Mouse (Mus musculus): ENCODE measurements around the gene Rhox4b.
"Not testable (repeated sequence)": the region's sequence is repeated elsewhere in the genome, so short reads cannot be mapped to it uniquely, and the experiment has no call there.

The Rhox4b gene

DNA sequence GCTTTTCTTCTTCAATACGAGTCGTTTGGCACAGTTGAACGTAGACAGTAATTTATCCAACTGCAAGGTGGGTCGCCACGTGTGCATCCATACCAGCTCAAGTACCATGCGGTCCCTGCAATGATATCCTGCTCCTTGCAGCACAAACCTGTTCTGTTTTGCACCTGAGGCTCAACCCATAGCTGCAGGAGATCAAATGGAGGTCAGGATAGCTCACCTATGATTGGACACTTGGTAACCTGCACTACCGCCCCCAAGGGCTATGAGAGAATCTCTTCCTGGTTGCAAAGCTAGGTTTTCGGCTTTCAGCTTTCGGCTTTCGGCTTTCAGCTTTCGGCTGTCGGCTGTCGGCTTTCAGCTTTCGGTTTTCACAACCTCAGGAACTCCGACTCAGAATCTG, at the start of gene Rhox4b:
Rhox4b (plus strand) TSS at position 301 of the 400 bp plus-strand sequence.
- DNase-seq (ENCODE audit: extremely low spot score, low spot score): not testable (repeated sequence)

DNA sequence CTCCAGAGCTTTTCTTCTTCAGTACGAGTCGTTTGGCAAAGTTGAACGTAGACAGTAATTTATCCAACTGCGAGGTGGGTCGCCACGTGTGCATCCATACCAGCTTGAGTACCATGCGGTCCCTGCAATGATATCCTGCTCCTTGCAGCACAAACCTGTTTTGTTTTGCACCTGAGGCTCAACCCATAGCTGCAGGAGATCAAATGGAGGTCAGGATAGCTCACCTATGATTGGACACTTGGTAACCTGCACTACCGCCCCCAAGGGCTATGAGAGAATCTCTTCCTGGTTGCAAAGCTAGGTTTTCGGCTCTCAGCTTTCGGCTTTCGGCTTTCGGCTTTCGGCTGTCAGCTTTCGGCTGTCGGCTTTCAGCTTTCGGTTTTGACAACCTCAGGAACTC, 41.7 kb upstream of the Rhox4b start, which contains the start of gene Rhox4a2:
Rhox4a2 (plus strand) TSS at position 301 of the 400 bp plus-strand sequence.
- DNase-seq (ENCODE audit: extremely low spot score, low spot score): not testable (repeated sequence)

DNA sequence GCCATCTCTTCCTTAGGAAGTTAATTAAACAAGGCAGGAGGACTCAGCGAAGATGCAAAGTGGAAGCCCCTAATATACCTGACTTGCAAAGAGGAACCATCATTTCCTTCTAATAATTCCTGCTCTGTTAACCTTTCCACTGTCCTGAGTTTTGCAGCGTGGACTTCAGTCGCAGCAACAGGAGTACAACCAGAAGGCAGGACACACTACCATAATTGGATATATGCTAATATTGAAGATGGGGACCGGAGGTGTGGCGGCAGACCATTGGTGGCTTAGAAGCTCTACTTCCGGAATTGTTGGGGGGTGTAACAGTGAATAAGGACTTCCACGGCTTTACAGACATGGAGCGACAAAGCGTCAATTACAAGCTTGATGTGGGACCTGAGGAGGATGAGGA, 20.5 kb upstream of the Rhox4b start, which contains the start of gene Rhox2b:
Rhox2b (plus strand) TSS at position 301 of the 400 bp plus-strand sequence.
- not testable (repeated sequence) for DNase-seq (ENCODE audit: extremely low spot score, low spot score)

DNA sequence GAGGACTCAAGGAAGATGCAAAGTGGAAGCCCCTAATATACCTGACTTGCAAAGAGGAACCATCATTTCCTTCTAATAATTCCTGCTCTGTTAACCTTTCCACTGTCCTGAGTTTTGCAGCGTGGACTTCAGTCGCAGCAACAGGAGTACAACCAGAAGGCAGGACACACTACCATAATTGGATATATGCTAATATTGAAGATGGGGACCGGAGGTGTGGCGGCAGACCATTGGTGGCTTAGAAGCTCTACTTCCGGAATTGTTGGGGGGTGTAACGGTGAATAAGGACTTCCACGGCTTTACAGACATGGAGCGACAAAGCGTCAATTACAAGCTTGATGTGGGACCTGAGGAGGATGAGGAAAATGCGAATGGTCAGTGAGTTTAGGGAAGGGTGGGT, 21.1 kb downstream of the Rhox4b start, which contains the start of gene Rhox2c:
Rhox2c (plus strand) TSS at position 301 of the 400 bp plus-strand sequence.
- DNase-seq (ENCODE audit: extremely low spot score, low spot score): not testable (repeated sequence)

DNA sequence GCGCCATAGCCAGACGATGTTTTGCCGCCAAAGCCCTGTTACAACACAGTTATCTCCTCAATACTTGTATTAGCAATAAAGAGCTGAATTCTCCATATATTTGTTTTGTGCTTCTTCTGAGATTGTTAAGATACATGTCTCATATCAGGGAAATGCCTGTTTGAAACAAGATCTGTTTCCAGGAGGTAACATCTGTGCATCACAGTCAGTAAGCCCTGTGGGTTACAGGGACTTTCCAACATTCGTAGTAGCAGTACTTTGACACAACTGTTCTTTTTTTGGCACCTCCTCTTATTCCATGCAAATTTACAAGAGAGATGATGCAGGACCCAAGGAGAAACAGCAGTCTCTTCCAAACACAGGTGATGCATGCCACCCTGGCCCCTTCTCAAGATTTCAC, 26.0 kb downstream of the Rhox4b start, which contains the start of gene Rhox3c:
Rhox3c (plus strand) TSS at position 301 of the 400 bp plus-strand sequence.
- not testable (repeated sequence) for DNase-seq (ENCODE audit: extremely low spot score, low spot score)

DNA sequence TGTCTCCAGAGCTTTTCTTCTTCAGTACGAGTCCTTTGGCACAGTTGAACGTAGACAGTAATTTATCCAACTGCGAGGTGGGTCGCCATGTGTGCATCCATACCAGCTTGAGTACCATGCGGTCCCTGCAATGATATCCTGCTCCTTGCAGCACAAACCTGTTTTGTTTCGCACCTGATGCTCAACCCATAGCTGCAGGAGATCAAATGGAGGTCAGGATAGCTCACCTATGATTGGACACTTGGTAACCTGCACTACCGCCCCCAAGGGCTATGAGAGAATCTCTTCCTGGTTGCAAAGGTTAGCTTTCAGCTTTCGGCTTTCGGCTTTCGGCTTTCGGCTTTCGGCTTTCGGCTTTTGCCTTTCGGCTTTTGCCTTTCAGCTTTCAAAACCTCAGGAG, 47.7 kb downstream of the Rhox4b start, which contains the start of gene Rhox4c:
Rhox4c (plus strand) TSS at position 301 of the 400 bp plus-strand sequence.
- not testable (repeated sequence) for DNase-seq (ENCODE audit: extremely low spot score, low spot score)

All from neural tube, embryonic 10.5 days (tissue).